Mouse (Mus musculus) lung, postnatal 0 days (tissue): ENCODE data around the gene Omt2b. TPM values are rescaled to one million over a fixed set of nuclear protein-coding genes. Genes with fewer than 3 reads are reported as not detected.

Experiments used
- ATAC-seq: fragments of 200-750 bp; cut with Nextera tagmentation; 2 replicates; pipeline ENCODE4 v1.8.0; 2017; ENCODE audit warnings: moderate library complexity
- DNase-seq: peaks from one replicate; pipeline ENCODE4 v3.0.0-alpha.2; 2016; ENCODE audit warnings: low spot score
- H3K27ac ChIP-seq: fragments of 300-500 bp; sonication (generic); 2 replicates; pipeline ENCODE4 v1.5.1; 2014; ENCODE audit warnings: antibody characterized with exemption, mild to moderate bottlenecking, low read length, mixed read lengths
- H3K27me3 ChIP-seq: fragments of 300-500 bp; sonication (generic); replicated peaks from 2 replicates; pipeline ENCODE4 v1.6.1; 2014; ENCODE audit warnings: low read length, mixed read lengths; ENCODE audit not compliant: insufficient read depth
- H3K36me3 ChIP-seq: fragments of 300-500 bp; sonication (generic); 2 replicates; pipeline ENCODE4 v1.6.1; 2014; ENCODE audit warnings: low read length, mixed read lengths; ENCODE audit not compliant: insufficient read depth
- H3K4me1 ChIP-seq: fragments of 300-500 bp; sonication (generic); 2 replicates; pipeline ENCODE4 v1.6.1; 2014; ENCODE audit warnings: antibody characterized with exemption, low read depth, low read length, mixed read lengths; ENCODE audit not compliant: insufficient read depth
- H3K4me2 ChIP-seq: fragments of 300-500 bp; sonication (generic); replicated peaks from 2 replicates; pipeline ENCODE4 v1.6.1; 2014; ENCODE audit warnings: low read depth, mild to moderate bottlenecking, low read length, moderate library complexity, mixed read lengths
- H3K4me3 ChIP-seq: fragments of 300-500 bp; sonication (generic); 2 replicates; pipeline ENCODE4 v1.5.1; 2014; ENCODE audit warnings: low read depth, low read length
- H3K9ac ChIP-seq: fragments of 300-500 bp; sonication (generic); replicated peaks from 2 replicates; pipeline ENCODE4 v1.6.1; 2014; ENCODE audit warnings: low read depth, mild to moderate bottlenecking
- H3K9me3 ChIP-seq: fragments of 300-500 bp; sonication (generic); 2 replicates; pipeline ENCODE4 v1.6.1; 2016; ENCODE audit warnings: low read length, mixed read lengths
- CTCF ChIP-seq: IDR thresholded peaks from 2 replicates; pipeline ENCODE4 v1.5.1; 2016; ENCODE audit warnings: antibody characterized with exemption, mild to moderate bottlenecking
- EP300 ChIP-seq: IDR thresholded peaks from 2 replicates; pipeline ENCODE4 v1.6.1; 2016; ENCODE audit warnings: antibody characterized with exemption, mild to moderate bottlenecking, control low read depth
- WGBS: fragments of 180-500 bp; shearing (Covaris S2); extraction: QIAGEN DNeasy Blood & Tissue Kit; methylation state at CpG from one replicate; pipeline ENCODE4 v1.1.7; 2014; 5-methylcytosine and 5-hydroxymethylcytosine counted together
- polyA plus RNA-seq: library from polyadenylated mRNA; unstranded; fragments of >200 nt; fragmentation: Nextera tagmentation; extraction: Ambion mirVana; gene quantifications from 2 replicates; pipeline ENCODE4 v1.2.1, GENCODE M21; 2015

Gene Omt2b
- polyA plus RNA-seq, 1 experiment from 2014 or later, result not detected

GRCm38 (mm10) chr9:78351504-78352220, 24.3 kb downstream of the Omt2b start:
- ATAC-seq (no peak), DNase-seq (no peak)
- no peak for TF ChIP-seq CTCF
- no peak for TF ChIP-seq EP300
- WGBS, result 70% methylated on average over 6 of the region's 6 CpGs
- Histone ChIP-seq H3K4me2 (no peak overlapping the region), H3K36me3 (no peaks in the 10 kb centered on the region), H3K9ac (no peak overlapping the region), H3K4me1 (no peaks in the 10 kb centered on the region), H3K27ac (no peak overlapping the region), H3K9me3 (no peaks in the 10 kb centered on the region), H3K27me3 (no peaks in the 10 kb centered on the region), H3K4me3 (no peak overlapping the region)

DNA sequence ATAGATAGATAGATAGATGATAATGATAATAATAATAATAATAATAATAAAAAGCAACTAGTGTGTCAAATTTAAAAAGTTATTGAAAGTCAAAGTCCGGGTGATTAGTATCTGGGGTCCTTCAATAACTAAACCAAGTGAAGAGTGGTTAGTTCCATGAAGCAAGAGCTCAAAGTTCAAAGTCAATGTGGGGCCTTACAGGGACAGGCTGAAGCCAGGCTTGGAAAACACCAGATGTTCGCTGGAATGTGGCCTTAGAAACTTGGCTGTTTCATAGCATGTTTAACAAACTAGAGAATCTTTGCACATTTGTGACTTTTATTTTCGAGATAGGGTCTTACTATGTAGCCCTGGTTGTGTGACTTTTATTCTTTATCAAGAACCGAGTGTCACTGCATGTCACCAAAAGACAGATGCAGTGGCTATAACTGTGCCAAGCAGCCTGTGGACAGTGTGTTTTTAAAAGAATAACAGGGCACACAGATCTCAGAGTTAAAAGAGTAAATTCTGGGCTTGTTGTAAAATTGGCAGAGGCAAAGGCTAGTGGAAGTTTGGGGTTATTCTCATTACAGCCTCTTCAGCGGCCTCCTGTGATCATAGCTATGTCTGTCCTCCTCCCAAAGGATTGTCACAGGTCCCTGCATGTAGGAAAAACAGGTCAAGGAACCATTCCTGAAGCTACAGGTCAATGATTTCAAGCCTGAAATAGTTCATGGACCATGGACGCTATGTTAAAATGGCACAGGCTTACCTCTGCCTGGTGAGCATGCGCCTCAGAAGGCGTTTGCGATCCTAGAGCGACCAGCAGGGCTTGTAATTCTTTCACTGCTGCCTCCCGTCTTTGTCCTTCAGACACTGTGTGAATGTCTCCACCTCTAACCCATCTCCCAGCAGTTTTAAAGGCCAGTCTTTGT, 27.5 kb downstream of the Omt2b start:
- WGBS, result 77% methylated on average over 11 of the region's 11 CpGs
- no peak overlapping the region for H3K27ac ChIP-seq
- no peak for ATAC-seq
- no peaks in the 10 kb centered on the region for H3K36me3 ChIP-seq
- H3K9me3 ChIP-seq, result no peaks in the 10 kb centered on the region
- H3K4me2 ChIP-seq, result no peak overlapping the region
- H3K27me3 ChIP-seq, result no peaks in the 10 kb centered on the region
- no peak for TF ChIP-seq EP300
- no peak for TF ChIP-seq CTCF
- no peak for DNase-seq
- H3K4me3 ChIP-seq, result no peak overlapping the region
- H3K9ac ChIP-seq, result no peak overlapping the region
- no peaks in the 10 kb centered on the region for H3K4me1 ChIP-seq

DNA sequence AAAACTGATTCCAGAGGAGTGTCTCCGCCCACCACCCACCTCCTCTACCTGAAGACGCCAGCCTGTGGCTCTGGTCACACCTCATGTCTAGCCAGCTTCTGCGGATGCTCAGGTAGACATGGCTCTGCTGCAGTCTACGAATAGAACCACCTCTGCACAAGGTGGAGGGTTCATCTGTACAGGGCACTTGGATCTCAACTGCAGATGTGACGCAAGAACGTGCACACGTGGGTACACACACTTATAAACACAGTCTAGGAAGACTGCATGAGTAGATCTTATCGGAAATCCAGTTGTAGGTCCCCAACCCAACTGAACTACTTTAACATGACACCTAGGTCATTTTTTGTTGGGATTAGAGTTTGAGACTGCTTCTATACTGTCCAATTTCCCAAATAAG, 28.2 kb downstream of the Omt2b start, which contains the start of gene Gsta2:
TSS of gene Gsta2 (minus strand) at position 178 of the 400 bp plus-strand sequence.
- Histone ChIP-seq H3K4me2 (no peak within 1 kb of the TSS), H3K27me3 (no peaks in the 10 kb centered on the region), H3K9me3 (no peaks in the 10 kb centered on the region), H3K27ac (no peak within 1 kb of the TSS), H3K4me1 (no peaks in the 10 kb centered on the region), H3K9ac (no peak within 1 kb of the TSS), H3K36me3 (no peaks in the 10 kb centered on the region), H3K4me3 (no peak within 1 kb of the TSS)
- TF ChIP-seq EP300 (no peak), CTCF (no peak)
- WGBS, result 79% methylated on average over 8 of the region's 8 CpGs
- no peak for ATAC-seq
- DNase-seq, result no peak

DNA sequence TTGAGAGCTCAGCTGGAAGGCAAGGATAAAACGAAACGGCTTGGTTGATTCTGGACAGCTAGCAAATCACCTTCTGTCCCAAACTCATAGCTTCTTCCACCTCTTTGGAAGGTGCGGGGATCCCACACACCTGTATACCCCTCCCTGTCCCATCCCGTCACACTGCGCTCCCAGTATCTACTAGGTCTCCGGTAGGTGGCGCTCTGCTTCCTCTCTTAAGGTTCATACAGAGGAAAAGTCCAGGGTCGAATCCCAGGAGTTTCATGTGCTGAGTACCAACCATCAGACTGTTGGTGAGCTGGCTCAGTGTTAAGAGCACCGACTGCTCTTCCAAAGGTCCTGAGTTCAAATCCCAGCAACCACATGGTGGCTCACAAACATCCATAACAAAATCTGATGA, 30.7 kb downstream of the Omt2b start:
- 16% methylated on average over 9 of the region's 9 CpGs for WGBS
- Histone ChIP-seq H3K9me3 (no peaks in the 10 kb centered on the region), H3K27ac (no peak overlapping the region), H3K27me3 (no peaks in the 10 kb centered on the region), H3K9ac (no peak overlapping the region), H3K4me1 (no peaks in the 10 kb centered on the region), H3K36me3 (no peaks in the 10 kb centered on the region), H3K4me2 (no peak overlapping the region), H3K4me3 (no peak overlapping the region)
- no peak for TF ChIP-seq EP300
- TF ChIP-seq CTCF, result peak; percentile 84
- DNase-seq, result peak; percentile 79
- ATAC-seq, result peak; percentile 52; the same call in 1 of the 2 replicates

GRCm38 (mm10) chr9:78359750-78360483, 32.5 kb downstream of the Omt2b start:
- WGBS, result 80% methylated on average over 6 of the region's 6 CpGs
- Histone ChIP-seq H3K9ac (no peak overlapping the region), H3K27me3 (no peaks in the 10 kb centered on the region), H3K36me3 (no peaks in the 10 kb centered on the region), H3K27ac (no peak overlapping the region), H3K9me3 (no peaks in the 10 kb centered on the region), H3K4me3 (no peak overlapping the region), H3K4me1 (no peaks in the 10 kb centered on the region), H3K4me2 (no peak overlapping the region)
- TF ChIP-seq EP300 (no peak), CTCF (no peak)
- no peak for ATAC-seq
- no peak for DNase-seq

DNA sequence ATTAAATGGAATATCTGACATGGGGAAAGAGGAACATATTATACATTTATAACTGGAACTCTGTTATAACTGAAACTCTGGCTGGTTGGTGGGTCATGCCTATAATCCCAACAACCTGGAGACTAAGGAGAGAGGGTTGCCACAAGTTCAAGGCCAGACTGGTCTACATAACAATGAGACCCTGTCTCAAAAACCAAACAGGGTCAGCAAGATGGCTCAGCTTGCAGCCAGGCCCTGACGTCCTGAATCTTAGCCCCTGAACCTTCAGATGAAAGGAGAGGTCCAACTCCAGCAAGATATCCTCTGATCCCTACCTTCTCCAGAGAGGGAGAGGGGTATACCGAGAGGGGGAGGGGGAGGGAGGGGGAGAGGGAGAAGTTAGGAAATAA, 33.1 kb downstream of the Omt2b start:
- Histone ChIP-seq H3K36me3 (no peaks in the 10 kb centered on the region), H3K4me3 (no peak overlapping the region), H3K9me3 (no peaks in the 10 kb centered on the region), H3K27ac (no peak overlapping the region), H3K9ac (no peak overlapping the region), H3K4me2 (no peak overlapping the region), H3K27me3 (no peaks in the 10 kb centered on the region), H3K4me1 (no peaks in the 10 kb centered on the region)
- ATAC-seq (no peak), DNase-seq (no peak)
- whole genome bisulfite sequencing, result 28% methylated on average over 2 of the region's 2 CpGs
- TF ChIP-seq CTCF (no peak), EP300 (no peak)
